Mouse (Mus musculus) liver, embryonic 14.5 days (tissue): ENCODE data around the gene Zfp653. TPM values are rescaled to one million over a fixed set of nuclear protein-coding genes. Genes with fewer than 3 reads are reported as not detected.

ENCODE experiments used
- ATAC-seq: fragments of 200-750 bp; cut with Nextera tagmentation; 2 replicates; pipeline ENCODE4 v1.8.0; 2017; ENCODE audit warnings: moderate number of reproducible peaks, mild to moderate bottlenecking, moderate library complexity; ENCODE audit not compliant: insufficient read depth
- DNase-seq, 3 experiments: peaks; one replicate each; pipeline ENCODE4 v3.0.0-alpha.2; 2012 to 2013; ENCODE audit warnings: low read depth in 3 of 3, low spot score in 3 of 3
- H3K27ac ChIP-seq: fragments of 300-500 bp; sonication (generic); 2 replicates; pipeline ENCODE4 v1.5.1; 2014; ENCODE audit warnings: moderate library complexity, mild to moderate bottlenecking, control low read depth, inconsistent platforms
- H3K27me3 ChIP-seq: fragments of 300-500 bp; sonication (generic); 2 replicates; pipeline ENCODE4 v1.6.1; 2014; ENCODE audit warnings: mild to moderate bottlenecking, low read length, moderate library complexity; ENCODE audit not compliant: control insufficient read depth, insufficient read depth
- H3K36me3 ChIP-seq: fragments of 300-500 bp; sonication (generic); replicated peaks from 2 replicates; pipeline ENCODE4 v1.6.1; 2014; ENCODE audit warnings: low read depth; ENCODE audit not compliant: control insufficient read depth, insufficient read depth
- H3K4me1 ChIP-seq, 2 experiments: fragments of 200-500 bp in 1 of 2; fragments of 300-500 bp in 1 of 2; sonication (generic) in 1 of 2; replicated peaks; 2 replicates each; pipeline ENCODE4 v1.6.1; 2012 to 2014; ENCODE audit warnings: antibody characterized with exemption in 1 of 2, inconsistent platforms in 1 of 2, low read length in 1 of 2; ENCODE audit not compliant: control insufficient read depth in 2 of 2, insufficient read depth in 2 of 2
- H3K4me2 ChIP-seq: fragments of 300-500 bp; sonication (generic); 2 replicates; pipeline ENCODE4 v1.6.1; 2014; ENCODE audit warnings: low read depth, mild to moderate bottlenecking, control low read depth, moderate library complexity
- H3K4me3 ChIP-seq, 2 experiments: fragments of 200-500 bp in 1 of 2; fragments of 300-500 bp in 1 of 2; sonication (generic) in 1 of 2; 2 replicates each; pipeline ENCODE4 v1.5.1; 2012 to 2014; ENCODE audit warnings: low read depth in 2 of 2, low read length in 2 of 2, mild to moderate bottlenecking in 2 of 2, control low read depth in 1 of 2, inconsistent platforms in 1 of 2, moderate library complexity in 1 of 2; ENCODE audit not compliant: insufficient read depth in 1 of 2
- H3K9ac ChIP-seq: fragments of 300-500 bp; sonication (generic); replicated peaks from 2 replicates; pipeline ENCODE4 v1.6.1; 2014; ENCODE audit warnings: mild to moderate bottlenecking, control low read depth, moderate library complexity
- H3K9me3 ChIP-seq: fragments of 300-500 bp; sonication (generic); 2 replicates; pipeline ENCODE4 v1.6.1; 2016; ENCODE audit warnings: low read length, mixed read lengths; ENCODE audit not compliant: control insufficient read depth
- CTCF ChIP-seq: IDR thresholded peaks from 2 replicates; pipeline ENCODE4 v1.5.1; 2016; ENCODE audit warnings: antibody characterized with exemption, low read depth, control low read depth
- EP300 ChIP-seq: IDR thresholded peaks from 2 replicates; pipeline ENCODE4 v1.6.1; 2016; ENCODE audit warnings: antibody characterized with exemption, low read depth
- WGBS: fragments of 180-500 bp; shearing (Covaris S2); extraction: QIAGEN DNeasy Blood & Tissue Kit; methylation state at CpG from one replicate; pipeline ENCODE4 v1.1.7; 2014; ENCODE audit not compliant: insufficient replicate concordance; 5-methylcytosine and 5-hydroxymethylcytosine counted together
- microRNA-seq: library from miRNA; unstranded; fragments of <30 nt; microRNA quantifications from one replicate; pipeline ENCODE4, GENCODE M21; 2016
- polyA plus RNA-seq, 2 experiments: library from polyadenylated mRNA; depleted of rRNA in 1 of 2; stranded (reverse) in 1 of 2; unstranded in 1 of 2; fragments of >200 nt; fragmentation: Nextera tagmentation in 1 of 2; extraction: Ambion mirVana in 1 of 2; gene quantifications; 2 replicates each; pipeline versions ENCODE4 v1.2.1 to v1.2.3; 2012 to 2014

Zfp653 gene
- polyA plus RNA-seq, 2 experiments = 2.4 to 8.0 TPM

- no peak for DNase-seq
- 0 out of 2 replicates have a peak, but pooled peaks have one; percentile 26 for ATAC-seq
- TF ChIP-seq CTCF (no peak), EP300 (no peak)
- peaks cover 15% of the 10 kb centered on the region for H3K36me3 ChIP-seq
- H3K4me1 ChIP-seq = peaks cover 0 to 2% of the 10 kb centered on the region in 2 experiments; a peak in 1 of 4 replicates
- H3K4me3 ChIP-seq = no peak overlapping the region
- H3K27ac ChIP-seq = no peak overlapping the region
- no peaks in the 10 kb centered on the region for H3K27me3 ChIP-seq
- H3K4me2 ChIP-seq = no peak overlapping the region
- 61% methylated on average over 7 of the region's 7 CpGs for WGBS
- H3K9me3 ChIP-seq = no peaks in the 10 kb centered on the region
- H3K9ac ChIP-seq = no peak overlapping the region
These were observed 53.9 kb downstream of the Zfp653 start for GRCm38 (mm10) chr9:22017208-22017825.

DNA sequence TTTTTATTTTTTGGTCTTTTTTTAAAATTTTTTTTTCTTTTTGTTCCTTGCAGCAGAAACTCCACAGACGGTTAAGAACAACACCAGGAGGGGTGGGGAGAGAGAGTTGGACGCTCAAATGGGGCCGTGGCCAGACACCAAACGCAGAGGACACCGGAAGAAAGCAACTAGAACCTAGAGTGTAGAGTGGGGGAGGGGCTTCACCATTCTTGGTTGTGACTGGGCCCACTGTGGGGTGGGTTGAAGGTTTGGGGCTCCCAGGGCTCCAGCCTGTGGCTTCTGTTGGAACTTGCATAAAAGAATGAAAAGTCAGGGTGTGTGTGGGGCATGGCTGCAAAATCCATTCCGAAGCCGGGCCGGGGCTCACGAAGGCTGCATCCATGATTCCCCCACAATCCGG lies 54.9 kb downstream of the Zfp653 start:
- H3K4me1 ChIP-seq = peaks cover 0 to 2% of the 10 kb centered on the region in 2 experiments; a peak in 1 of 4 replicates
- H3K4me2 ChIP-seq = no peak overlapping the region
- DNase-seq = no peak
- H3K9ac ChIP-seq = no peak overlapping the region
- no peak overlapping the region for H3K27ac ChIP-seq
- H3K27me3 ChIP-seq = no peaks in the 10 kb centered on the region
- H3K9me3 ChIP-seq = no peaks in the 10 kb centered on the region
- H3K36me3 ChIP-seq = peaks cover 17% of the 10 kb centered on the region
- TF ChIP-seq CTCF (no peak), EP300 (no peak)
- H3K4me3 ChIP-seq = no peak overlapping the region
- ATAC-seq = no peak
- WGBS = 59% methylated on average over 10 of the region's 10 CpGs

GRCm38 (mm10) chr9:22012731-22013130 lies 58.4 kb downstream of the Zfp653 start:
- no peaks in the 10 kb centered on the region for H3K9me3 ChIP-seq
- TF ChIP-seq CTCF = no peak
- no peak for TF ChIP-seq EP300
- no peak for ATAC-seq
- peaks cover 0 to 2% of the 10 kb centered on the region in 2 experiments; a peak in 1 of 4 replicates for H3K4me1 ChIP-seq
- no peak overlapping the region for H3K9ac ChIP-seq
- no peak overlapping the region for H3K27ac ChIP-seq
- no peak overlapping the region for H3K4me3 ChIP-seq
- WGBS = 84% methylated on average over 13 of the region's 13 CpGs
- H3K27me3 ChIP-seq = no peaks in the 10 kb centered on the region
- no peak for DNase-seq
- H3K4me2 ChIP-seq = no peak overlapping the region
- peaks cover 33% of the 10 kb centered on the region for H3K36me3 ChIP-seq

DNA sequence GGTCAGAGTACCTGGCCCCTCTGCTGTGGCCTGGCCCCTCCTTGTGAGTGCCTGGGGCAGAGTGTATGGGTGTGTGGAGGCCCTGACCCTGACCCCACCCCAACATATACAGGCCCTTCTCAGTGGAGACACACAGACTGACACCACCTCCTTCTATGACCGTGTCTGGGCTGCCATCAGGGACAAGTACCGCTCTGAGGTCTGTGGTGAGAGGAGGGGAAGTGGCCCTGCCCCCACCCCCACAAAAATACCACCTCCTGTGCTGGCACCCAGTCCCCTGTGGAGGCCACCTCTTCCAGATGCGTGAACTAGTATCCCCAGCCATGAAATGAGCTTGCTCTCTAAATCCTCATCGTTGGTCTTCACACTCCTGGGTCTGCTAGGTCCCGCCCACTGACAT lies 60.1 kb downstream of the Zfp653 start:
- Histone ChIP-seq H3K4me2 (no peak overlapping the region), H3K9me3 (no peaks in the 10 kb centered on the region)
- 59% methylated on average over 5 of the region's 5 CpGs for WGBS

More for the DNA sequence above, 60.1 kb downstream of the Zfp653 start:
- no peaks in the 10 kb centered on the region for H3K27me3 ChIP-seq
- no peak overlapping the region for H3K27ac ChIP-seq
- ATAC-seq (no peak), DNase-seq (no peak)
- TF ChIP-seq EP300 (no peak), CTCF (no peak)
- H3K4me1 ChIP-seq = no peaks in the 10 kb centered on the region
- no peak overlapping the region for H3K9ac ChIP-seq
- no peak overlapping the region for H3K4me3 ChIP-seq
- H3K36me3 ChIP-seq = peaks cover 38% of the 10 kb centered on the region

Small RNA genes within 50 kb of the gene (microRNA-seq; reads per million reads assigned to microRNA genes)
- not detected for gene Mir7084

Other genes starting within 250 kb of the Zfp653 start
- 20.4 and 26.8 TPM in 2 replicates for gene Angptl8, start 235.9 kb downstream of the Zfp653 start, polyA plus RNA-seq (2012; rRNA removed)
- 19.6 and 20.3 TPM in 2 replicates for gene Angptl8, start 235.9 kb downstream of the Zfp653 start, polyA plus RNA-seq (2014; fragmentation: Nextera tagmentation; extraction: Ambion mirVana)
- 6.7 and 9.0 TPM in 2 replicates for gene Dock6, start 218.7 kb downstream of the Zfp653 start, polyA plus RNA-seq (2012; rRNA removed)
- 2.1 and 3.4 TPM in 2 replicates for gene Dock6, start 218.7 kb downstream of the Zfp653 start, polyA plus RNA-seq (2014; fragmentation: Nextera tagmentation; extraction: Ambion mirVana)
- gene Rab3d, start 153.2 kb downstream of the Zfp653 start, polyA plus RNA-seq (2012; rRNA removed) = 6.7 and 10.3 TPM in 2 replicates
- 6.4 and 6.5 TPM in 2 replicates for gene Rab3d, start 153.2 kb downstream of the Zfp653 start, polyA plus RNA-seq (2014; fragmentation: Nextera tagmentation; extraction: Ambion mirVana)
- 1.2 and 1.4 TPM in 2 replicates for gene Ccdc159, start 143.9 kb downstream of the Zfp653 start, polyA plus RNA-seq (2012; rRNA removed)
- gene Ccdc159, start 143.9 kb downstream of the Zfp653 start, polyA plus RNA-seq (2014; fragmentation: Nextera tagmentation; extraction: Ambion mirVana) = 0.52 and 0.58 TPM in 2 replicates
- 37.5 and 61.5 TPM in 2 replicates for gene Tmem205, start 143.8 kb downstream of the Zfp653 start, polyA plus RNA-seq (2012; rRNA removed)
- gene Tmem205, start 143.8 kb downstream of the Zfp653 start, polyA plus RNA-seq (2014; fragmentation: Nextera tagmentation; extraction: Ambion mirVana) = 106 and 110 TPM in 2 replicates
- gene Plppr2, start 134.3 kb downstream of the Zfp653 start, polyA plus RNA-seq (2012; rRNA removed) = 2.6 and 3.9 TPM in 2 replicates
- gene Plppr2, start 134.3 kb downstream of the Zfp653 start, polyA plus RNA-seq (2014; fragmentation: Nextera tagmentation; extraction: Ambion mirVana) = 0.99 and 1.3 TPM in 2 replicates
- 1.4 TPM in 2 replicates for gene Swsap1, start 115.6 kb downstream of the Zfp653 start, polyA plus RNA-seq (2012; rRNA removed)
- gene Swsap1, start 115.6 kb downstream of the Zfp653 start, polyA plus RNA-seq (2014; fragmentation: Nextera tagmentation; extraction: Ambion mirVana) = 3.5 and 3.6 TPM in 2 replicates
- gene Epor, start 107.9 kb downstream of the Zfp653 start, polyA plus RNA-seq (2012; rRNA removed) = 146 and 180 TPM in 2 replicates
- gene Epor, start 107.9 kb downstream of the Zfp653 start, polyA plus RNA-seq (2014; fragmentation: Nextera tagmentation; extraction: Ambion mirVana) = 82.6 and 96.5 TPM in 2 replicates
- 0.19 and 0.24 TPM in 2 replicates for gene Rgl3, start 81.9 kb downstream of the Zfp653 start, polyA plus RNA-seq (2012; rRNA removed)
- gene Rgl3, start 81.9 kb downstream of the Zfp653 start, polyA plus RNA-seq (2014; fragmentation: Nextera tagmentation; extraction: Ambion mirVana) = 0.27 TPM in 1 of 2 replicates, not detected in the other
- 0.02 and 0.06 TPM in 2 replicates for gene Ccdc151, start 68.7 kb downstream of the Zfp653 start, polyA plus RNA-seq (2012; rRNA removed)
- gene Ccdc151, start 68.7 kb downstream of the Zfp653 start, polyA plus RNA-seq (2014; fragmentation: Nextera tagmentation; extraction: Ambion mirVana) = not detected in 2 replicates
- gene Prkcsh, start 68.6 kb downstream of the Zfp653 start, polyA plus RNA-seq (2012; rRNA removed) = 31.5 and 45.1 TPM in 2 replicates
- gene Prkcsh, start 68.6 kb downstream of the Zfp653 start, polyA plus RNA-seq (2014; fragmentation: Nextera tagmentation; extraction: Ambion mirVana) = 29.2 and 31.2 TPM in 2 replicates
- 0.01 and 0.22 TPM in 2 replicates for gene Elavl3, start 19.4 kb downstream of the Zfp653 start, polyA plus RNA-seq (2012; rRNA removed)
- not detected in 2 replicates for gene Elavl3, start 19.4 kb downstream of the Zfp653 start, polyA plus RNA-seq (2014; fragmentation: Nextera tagmentation; extraction: Ambion mirVana)
- gene Gm49318, start 117 bp downstream of the Zfp653 start, polyA plus RNA-seq (2012; rRNA removed) = not detected in 2 replicates
- gene Gm49318, start 117 bp downstream of the Zfp653 start, polyA plus RNA-seq (2014; fragmentation: Nextera tagmentation; extraction: Ambion mirVana) = not detected in 2 replicates
- 14.6 and 14.7 TPM in 2 replicates for gene Ecsit, start 14.1 kb upstream of the Zfp653 start, polyA plus RNA-seq (2012; rRNA removed)
- gene Ecsit, start 14.1 kb upstream of the Zfp653 start, polyA plus RNA-seq (2014; fragmentation: Nextera tagmentation; extraction: Ambion mirVana) = 16.8 and 19.9 TPM in 2 replicates
- gene Cnn1, start 27.8 kb upstream of the Zfp653 start, polyA plus RNA-seq (2012; rRNA removed) = 0.17 and 0.91 TPM in 2 replicates
- gene Cnn1, start 27.8 kb upstream of the Zfp653 start, polyA plus RNA-seq (2014; fragmentation: Nextera tagmentation; extraction: Ambion mirVana) = 0.09 and 0.44 TPM in 2 replicates
- 59.5 and 72.5 TPM in 2 replicates for gene Elof1, start 45.8 kb upstream of the Zfp653 start, polyA plus RNA-seq (2012; rRNA removed)
- 98.2 and 102 TPM in 2 replicates for gene Elof1, start 45.8 kb upstream of the Zfp653 start, polyA plus RNA-seq (2014; fragmentation: Nextera tagmentation; extraction: Ambion mirVana)
- gene Acp5, start 64.3 kb upstream of the Zfp653 start, polyA plus RNA-seq (2012; rRNA removed) = 181 and 203 TPM in 2 replicates
- 195 and 196 TPM in 2 replicates for gene Acp5, start 64.3 kb upstream of the Zfp653 start, polyA plus RNA-seq (2014; fragmentation: Nextera tagmentation; extraction: Ambion mirVana)
- 17.5 and 26.4 TPM in 2 replicates for gene Pigyl, start 85.5 kb upstream of the Zfp653 start, polyA plus RNA-seq (2012; rRNA removed)
- gene Pigyl, start 85.5 kb upstream of the Zfp653 start, polyA plus RNA-seq (2014; fragmentation: Nextera tagmentation; extraction: Ambion mirVana) = 41.5 and 42.1 TPM in 2 replicates
- gene Zfp872, start 116.7 kb upstream of the Zfp653 start, polyA plus RNA-seq (2012; rRNA removed) = not detected in 2 replicates
- not detected in 2 replicates for gene Zfp872, start 116.7 kb upstream of the Zfp653 start, polyA plus RNA-seq (2014; fragmentation: Nextera tagmentation; extraction: Ambion mirVana)
- 2.8 and 4.7 TPM in 2 replicates for gene Zfp809, start 154.3 kb upstream of the Zfp653 start, polyA plus RNA-seq (2012; rRNA removed)
- 6.0 and 6.5 TPM in 2 replicates for gene Zfp809, start 154.3 kb upstream of the Zfp653 start, polyA plus RNA-seq (2014; fragmentation: Nextera tagmentation; extraction: Ambion mirVana)
- 0.35 and 0.63 TPM in 2 replicates for gene Zfp599, start 188.5 kb upstream of the Zfp653 start, polyA plus RNA-seq (2012; rRNA removed)
- gene Zfp599, start 188.5 kb upstream of the Zfp653 start, polyA plus RNA-seq (2014; fragmentation: Nextera tagmentation; extraction: Ambion mirVana) = 1.5 and 1.9 TPM in 2 replicates
- gene Zfp810, start 236.3 kb upstream of the Zfp653 start, polyA plus RNA-seq (2012; rRNA removed) = 1.5 and 2.2 TPM in 2 replicates
- 1.9 and 2.0 TPM in 2 replicates for gene Zfp810, start 236.3 kb upstream of the Zfp653 start, polyA plus RNA-seq (2014; fragmentation: Nextera tagmentation; extraction: Ambion mirVana)